Mouse (Mus musculus): Measurements from ENCODE around the gene Bicc1.

DNA sequence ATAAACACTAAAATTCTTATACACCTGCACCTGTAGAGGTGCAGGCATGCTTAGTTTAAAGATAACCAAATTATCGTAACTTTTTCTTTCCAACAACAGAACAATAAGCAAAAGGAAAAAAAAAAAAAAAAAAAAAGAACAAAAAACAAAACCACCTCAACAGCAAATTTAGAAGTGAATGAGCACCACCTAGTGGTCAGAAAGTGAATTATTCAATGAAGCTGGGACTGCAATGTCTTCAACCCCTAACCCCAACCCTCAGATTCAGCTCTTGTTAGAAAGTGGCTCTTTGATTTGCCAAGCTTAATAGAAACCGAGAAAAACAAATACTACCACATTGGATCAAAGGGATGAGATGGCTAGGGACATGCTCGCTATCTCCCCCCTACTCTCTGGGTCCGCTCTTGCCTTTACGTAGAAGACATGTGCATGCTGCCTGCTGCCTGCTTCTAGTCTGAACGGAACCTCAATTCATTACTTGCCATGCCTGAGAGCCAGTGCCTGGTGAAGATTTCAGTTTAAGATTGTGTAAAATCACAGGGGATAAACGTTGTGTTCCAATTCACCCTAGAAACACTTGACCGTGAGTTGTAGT, 195.8 kb downstream of the Bicc1 start:
- no peak for TF ChIP-seq FLI1 (IDR thresholded peaks at IDR 0.05; ENCODE audit: low read length)
- no peak for TF ChIP-seq GATA1 (IDR thresholded peaks at IDR 0.05; ENCODE audit: borderline replicate concordance, low read length)
